Mouse (Mus musculus): ENCODE measurements at regions not wholly inside any gene's neighbourhood (a gene's known extent, or its start where the extent isn't known, plus 50 kb on each side); places are given as distances from the start of the nearest gene placed in this dataset.

GRCm38 (mm10) chr1:121795024-121795786 lies 227.4 kb upstream of the Ddx18 start:
- H3K4me1 ChIP-seq (ENCODE audit: insufficient read depth) = no peaks in the 10 kb centered on the region
- no peaks in the 10 kb centered on the region for H3K27me3 ChIP-seq (ENCODE audit: insufficient read depth, low read length)
- ATAC-seq (no peak), DNase-seq (no peak)
- 83% methylated on average over 11 of the region's 11 CpGs for WGBS
- H3K4me2 ChIP-seq (ENCODE audit: low read depth) = no peak overlapping the region
- no peak overlapping the region for H3K4me3 ChIP-seq (ENCODE audit: low read depth, low read length)
- no peak overlapping the region for H3K9ac ChIP-seq
- no peaks in the 10 kb centered on the region for H3K9me3 ChIP-seq (ENCODE audit: low read length)
- TF ChIP-seq CTCF (IDR thresholded peaks at IDR 0.05; ENCODE audit: low read depth) = no peak
- H3K36me3 ChIP-seq (ENCODE audit: insufficient read depth) = no peaks in the 10 kb centered on the region
- H3K27ac ChIP-seq (ENCODE audit: low read depth, low read length) = no peak overlapping the region

- H3K4me2 ChIP-seq (ENCODE audit: low read depth) = no peak overlapping the region
- DNase-seq = peak; percentile 57
Observed at GRCm38 (mm10) chr1:121785631-121786030, 217.8 kb upstream of the Ddx18 start.

GRCm38 (mm10) chr1:121773988-121774387 lies 206.2 kb upstream of the Ddx18 start:
- no peaks in the 10 kb centered on the region for H3K4me1 ChIP-seq (ENCODE audit: insufficient read depth)
- H3K36me3 ChIP-seq (ENCODE audit: insufficient read depth) = no peaks in the 10 kb centered on the region
- H3K9ac ChIP-seq = no peak overlapping the region
- DNase-seq = no peak
- no peak for ATAC-seq
- no peaks in the 10 kb centered on the region for H3K9me3 ChIP-seq (ENCODE audit: low read length)
- WGBS = 100% methylated on average over 2 of the region's 2 CpGs
- no peak overlapping the region for H3K27ac ChIP-seq (ENCODE audit: low read depth, low read length)
- no peak for TF ChIP-seq CTCF (IDR thresholded peaks at IDR 0.05; ENCODE audit: low read depth)
- H3K4me3 ChIP-seq (ENCODE audit: low read depth, low read length) = no peak overlapping the region
- H3K4me2 ChIP-seq (ENCODE audit: low read depth) = no peak overlapping the region
- H3K27me3 ChIP-seq (ENCODE audit: insufficient read depth, low read length) = no peaks in the 10 kb centered on the region

More at GRCm38 (mm10) chr1:121785631-121786030, 217.8 kb upstream of the Ddx18 start:
- Histone ChIP-seq H3K4me1 (ENCODE audit: insufficient read depth) (no peaks in the 10 kb centered on the region), H3K36me3 (ENCODE audit: insufficient read depth) (no peaks in the 10 kb centered on the region), H3K27me3 (ENCODE audit: insufficient read depth, low read length) (no peaks in the 10 kb centered on the region), H3K9ac (no peak overlapping the region), H3K9me3 (ENCODE audit: low read length) (no peaks in the 10 kb centered on the region), H3K4me3 (ENCODE audit: low read depth, low read length) (no peak overlapping the region), H3K27ac (ENCODE audit: low read depth, low read length) (no peak overlapping the region)
- TF ChIP-seq CTCF (IDR thresholded peaks at IDR 0.05; ENCODE audit: low read depth) = no peak
- WGBS = 33% methylated on average over 3 of the region's 3 CpGs
- ATAC-seq = peak; percentile 94

GRCm38 (mm10) chr1:121771444-121771843 lies 203.7 kb upstream of the Ddx18 start:
- H3K9ac ChIP-seq = no peak overlapping the region
- H3K27ac ChIP-seq (ENCODE audit: low read depth, low read length) = no peak overlapping the region
- ATAC-seq = no peak
- H3K4me2 ChIP-seq (ENCODE audit: low read depth) = no peak overlapping the region
- no peaks in the 10 kb centered on the region for H3K36me3 ChIP-seq (ENCODE audit: insufficient read depth)
- 96% methylated on average over 1 of the region's 1 CpGs for WGBS
- no peaks in the 10 kb centered on the region for H3K27me3 ChIP-seq (ENCODE audit: insufficient read depth, low read length)
- TF ChIP-seq CTCF (IDR thresholded peaks at IDR 0.05; ENCODE audit: low read depth) = no peak
- H3K4me3 ChIP-seq (ENCODE audit: low read depth, low read length) = no peak overlapping the region
- no peaks in the 10 kb centered on the region for H3K9me3 ChIP-seq (ENCODE audit: low read length)
- no peaks in the 10 kb centered on the region for H3K4me1 ChIP-seq (ENCODE audit: insufficient read depth)
- DNase-seq = no peak

- Histone ChIP-seq H3K4me1 (ENCODE audit: insufficient read depth) (no peaks in the 10 kb centered on the region), H3K9me3 (ENCODE audit: low read length) (no peaks in the 10 kb centered on the region), H3K27me3 (ENCODE audit: insufficient read depth, low read length) (no peaks in the 10 kb centered on the region), H3K36me3 (ENCODE audit: insufficient read depth) (no peaks in the 10 kb centered on the region), H3K27ac (ENCODE audit: low read depth, low read length) (no peak overlapping the region), H3K4me3 (ENCODE audit: low read depth, low read length) (no peak overlapping the region), H3K9ac (no peak overlapping the region), H3K4me2 (ENCODE audit: low read depth) (no peak overlapping the region)
- 57% methylated on average over 12 of the region's 12 CpGs for WGBS
- ATAC-seq (no peak), DNase-seq (no peak)
- no peak for TF ChIP-seq CTCF (IDR thresholded peaks at IDR 0.05; ENCODE audit: low read depth)
Observed at GRCm38 (mm10) chr1:121770936-121771335, 203.1 kb upstream of the Ddx18 start.

- H3K4me2 ChIP-seq (ENCODE audit: low read depth) = no peak overlapping the region
- H3K4me1 ChIP-seq (ENCODE audit: insufficient read depth) = no peaks in the 10 kb centered on the region
- no peak overlapping the region for H3K4me3 ChIP-seq (ENCODE audit: low read depth, low read length)
- H3K9me3 ChIP-seq (ENCODE audit: low read length) = no peaks in the 10 kb centered on the region
- no peak overlapping the region for H3K27ac ChIP-seq (ENCODE audit: low read depth, low read length)
- H3K27me3 ChIP-seq (ENCODE audit: insufficient read depth, low read length) = no peaks in the 10 kb centered on the region
- ATAC-seq = no peak
- no peaks in the 10 kb centered on the region for H3K36me3 ChIP-seq (ENCODE audit: insufficient read depth)
- DNase-seq = no peak
- 77% methylated on average over 3 of the region's 3 CpGs for whole genome bisulfite sequencing
- H3K9ac ChIP-seq = no peak overlapping the region
- no peak for TF ChIP-seq CTCF (IDR thresholded peaks at IDR 0.05; ENCODE audit: low read depth)
Observed at GRCm38 (mm10) chr1:121760086-121760485, 192.3 kb upstream of the Ddx18 start.

- TF ChIP-seq CTCF (IDR thresholded peaks at IDR 0.05; ENCODE audit: low read depth) = no peak
- ATAC-seq = no peak
- no peaks in the 10 kb centered on the region for H3K4me1 ChIP-seq (ENCODE audit: insufficient read depth)
- H3K9ac ChIP-seq = no peak overlapping the region
- no peaks in the 10 kb centered on the region for H3K27me3 ChIP-seq (ENCODE audit: insufficient read depth, low read length)
- H3K9me3 ChIP-seq (ENCODE audit: low read length) = no peaks in the 10 kb centered on the region
- H3K4me3 ChIP-seq (ENCODE audit: low read depth, low read length) = no peak overlapping the region
- no peak overlapping the region for H3K27ac ChIP-seq (ENCODE audit: low read depth, low read length)
- H3K4me2 ChIP-seq (ENCODE audit: low read depth) = no peak overlapping the region
- no peak for DNase-seq
- H3K36me3 ChIP-seq (ENCODE audit: insufficient read depth) = no peaks in the 10 kb centered on the region
- whole genome bisulfite sequencing = 85% methylated on average over 1 of the region's 1 CpGs
Observed at GRCm38 (mm10) chr1:121745181-121745580, 177.4 kb upstream of the Ddx18 start.

All from forebrain, postnatal 0 days (tissue).